Mouse (Mus musculus): ENCODE results near the gene Arsg.

Arsg gene

DNA sequence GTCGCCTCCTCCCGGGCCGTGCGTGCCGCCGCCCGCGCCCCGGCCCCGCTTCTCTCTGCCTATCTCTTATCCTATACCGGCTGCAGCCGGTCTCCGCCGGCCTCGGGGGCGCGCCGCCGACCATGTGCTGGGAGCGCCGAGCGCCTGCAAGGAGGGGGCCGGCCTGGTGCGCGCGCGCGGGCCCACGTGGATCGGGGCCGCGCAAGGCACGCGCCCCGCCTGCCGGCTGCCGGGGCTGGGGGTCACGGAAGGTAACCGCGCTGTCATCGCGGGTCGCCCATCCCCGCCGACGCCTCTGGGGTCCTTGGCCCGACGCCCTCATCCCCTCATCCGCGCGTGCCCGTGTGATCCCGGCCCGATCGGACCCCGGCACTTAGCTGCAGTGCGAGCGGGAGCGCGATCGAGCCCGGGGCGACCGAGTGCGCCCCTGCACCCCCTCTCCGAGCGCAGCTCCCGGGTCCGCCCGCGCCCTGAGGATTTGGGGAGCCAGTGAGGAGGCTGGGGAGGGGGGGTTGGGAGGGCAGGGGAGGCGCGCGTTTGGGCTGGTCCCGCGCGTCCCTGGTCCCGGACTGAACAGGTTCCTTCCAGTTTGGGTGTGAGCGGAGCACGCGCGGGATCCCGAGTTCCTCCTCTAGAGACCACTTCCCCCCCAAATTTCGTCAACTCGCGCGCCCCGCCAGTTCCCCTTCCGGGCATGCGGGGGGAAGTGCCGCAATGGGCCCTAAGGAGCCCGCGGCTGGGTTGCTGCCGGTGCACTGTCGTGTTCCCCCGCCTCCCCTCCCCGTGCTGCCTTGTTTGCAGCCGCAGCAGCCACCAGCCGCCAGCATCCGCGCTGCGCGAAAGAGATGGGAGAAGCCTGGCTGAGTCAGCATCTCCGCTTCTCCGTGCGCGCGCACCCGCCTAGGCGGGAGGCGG, at the start of gene Arsg, which contains the start of gene Slc16a6:
Gene Arsg, plus strand, starts transcription at position 204 of the 915 bp plus-strand sequence.
Gene Slc16a6, minus strand, starts transcription at position 428 of the 915 bp plus-strand sequence.
- DNase-seq, result peak; percentile 91

DNA sequence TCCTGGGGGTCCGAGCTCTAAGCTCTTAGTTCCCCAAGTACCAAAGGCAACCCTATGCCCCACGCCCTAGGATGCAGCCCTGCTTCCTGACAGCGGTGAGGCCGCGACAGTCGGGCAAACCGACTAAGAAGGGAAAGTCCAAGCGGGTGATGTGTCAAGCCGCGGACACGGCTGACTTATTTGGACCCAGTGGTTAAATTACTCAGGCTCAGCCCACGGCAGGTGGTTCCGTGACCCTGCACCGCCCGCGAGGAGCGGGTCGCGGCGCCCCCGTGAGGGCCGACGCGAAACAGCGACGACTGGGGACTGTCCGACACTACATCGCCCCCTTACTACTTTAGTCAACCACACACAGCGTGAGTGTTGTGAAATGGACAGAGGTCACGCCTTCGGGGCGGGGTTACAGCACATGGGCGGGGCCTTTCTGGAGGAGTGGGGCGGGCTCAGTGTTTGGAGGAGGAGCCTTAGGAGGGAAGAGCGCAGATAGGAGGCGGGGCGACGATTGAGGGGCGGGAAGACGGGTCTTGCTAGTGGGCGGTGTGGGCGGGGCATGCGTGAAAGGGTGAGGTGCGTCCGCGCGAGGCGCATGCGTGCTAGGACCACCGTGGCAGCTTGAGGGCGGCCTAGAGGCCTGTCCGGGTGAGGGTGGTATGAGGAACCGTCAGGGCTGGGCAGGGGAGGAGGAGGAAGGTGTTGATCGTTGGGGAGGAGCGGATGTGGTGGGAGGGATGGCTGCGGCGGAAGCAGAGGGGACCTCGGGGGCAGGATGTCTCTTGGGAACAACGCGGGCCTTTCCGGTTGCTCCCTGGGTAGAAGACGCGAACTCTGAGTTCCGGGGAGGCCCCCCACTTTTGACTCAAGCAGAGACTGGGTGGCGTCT, 47.5 kb upstream of the Arsg start, which contains the start of gene Amz2:
Gene Amz2, plus strand, starts transcription at position 555 of the 880 bp plus-strand sequence.
- peak; percentile 99 to 100 for DNase-seq

DNA sequence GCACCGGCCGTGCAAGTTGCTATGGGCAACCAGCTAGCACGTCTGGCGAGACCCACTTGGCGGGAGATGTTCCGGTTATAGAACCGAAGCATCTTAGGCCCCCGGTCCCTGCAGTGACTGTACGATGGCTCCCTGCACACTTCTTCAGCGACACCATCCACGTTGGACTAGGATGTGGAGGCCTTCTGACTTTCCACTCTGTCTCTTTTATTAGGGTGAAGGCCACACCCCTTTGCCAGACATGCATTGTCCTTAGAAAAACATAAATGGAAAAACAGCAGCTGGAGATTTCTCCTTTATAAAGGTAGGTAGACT, 46.9 kb upstream of the Arsg start:
- no peak for DNase-seq

DNA sequence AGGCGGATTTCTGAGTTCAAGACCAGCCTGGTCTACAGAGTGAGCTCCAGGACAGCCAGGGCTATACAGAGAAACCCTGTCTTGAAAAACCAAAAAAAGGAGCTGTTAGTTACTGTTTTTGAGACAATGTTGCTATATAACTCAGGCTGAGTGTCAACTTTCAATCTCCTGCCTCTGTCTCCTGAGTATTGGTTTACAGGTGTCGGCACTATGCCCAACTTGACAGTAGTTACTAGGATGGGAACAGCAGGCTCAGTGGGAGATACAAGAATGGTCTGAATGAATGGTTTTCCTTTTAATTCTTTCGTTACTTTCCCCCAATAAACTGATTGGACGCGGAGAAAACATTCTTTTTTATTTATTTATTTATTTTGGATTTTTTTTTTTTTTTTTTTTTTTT, 45.8 kb upstream of the Arsg start:
- no peak for DNase-seq

DNA sequence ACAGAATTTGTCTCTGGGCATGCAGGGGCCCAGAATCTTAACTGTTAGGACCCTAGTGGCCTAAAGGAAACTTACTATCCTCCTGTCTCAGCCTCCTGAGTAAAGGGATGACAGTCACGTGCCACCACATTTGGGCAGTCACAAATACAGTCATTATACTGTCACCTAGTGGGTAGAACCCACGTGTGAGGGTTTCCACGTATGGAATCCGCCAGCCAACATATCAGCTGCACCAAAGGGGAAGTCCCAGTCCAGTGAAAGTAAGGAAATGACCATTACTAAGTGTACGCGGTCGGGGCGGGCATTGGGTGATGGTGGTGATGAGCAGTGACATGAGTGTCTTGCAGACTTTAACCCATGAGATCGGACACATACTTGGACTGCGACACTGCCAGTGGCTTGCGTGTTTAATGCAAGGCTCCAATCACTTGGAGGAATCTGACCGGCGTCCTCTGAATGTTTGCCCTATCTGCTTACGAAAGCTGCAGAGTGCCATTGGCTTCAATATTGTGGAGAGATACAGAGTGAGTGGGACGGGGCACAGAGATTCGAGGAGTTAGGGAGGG, 38.9 kb upstream of the Arsg start:
- no peak for DNase-seq

DNA sequence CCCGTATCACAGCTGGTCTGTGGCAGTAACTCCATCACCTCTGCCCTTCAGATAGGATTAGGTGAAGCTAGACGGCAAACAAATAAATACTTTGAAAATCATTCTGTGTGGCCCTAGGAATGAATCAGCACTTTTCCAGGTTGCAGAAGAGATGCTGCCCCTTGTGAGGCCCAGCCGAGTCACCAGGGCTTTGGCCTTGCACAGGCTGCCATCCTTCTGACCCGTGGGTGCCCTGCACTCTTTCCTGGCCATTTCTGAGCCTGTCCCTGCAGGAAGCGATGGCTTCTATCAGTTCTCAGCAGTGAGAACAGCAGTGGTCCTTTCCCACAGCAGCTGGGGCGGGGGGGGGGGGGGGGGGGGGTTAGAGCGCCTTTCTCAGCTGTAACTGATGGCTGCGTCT, 36.3 kb upstream of the Arsg start:
- no peak for DNase-seq

DNA sequence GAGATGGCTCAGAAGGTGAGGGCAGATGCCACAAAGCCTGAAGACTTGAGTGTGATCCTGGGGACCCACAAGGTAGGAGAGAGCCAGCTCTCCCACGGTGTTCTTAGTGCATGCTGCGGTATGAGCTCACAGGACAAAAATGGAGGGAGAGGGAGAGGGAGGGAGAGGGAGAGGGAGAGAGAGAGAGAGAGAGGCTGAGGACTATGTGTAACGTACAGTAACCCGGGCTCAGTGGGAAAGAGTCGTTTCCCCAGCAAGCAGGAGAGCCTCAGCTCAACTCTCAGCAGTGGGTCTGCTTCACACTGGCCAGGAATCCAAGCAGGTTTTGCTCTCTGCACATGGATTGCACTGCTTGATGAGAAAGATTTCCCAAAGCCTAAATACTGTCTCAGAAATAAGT, 34.0 kb upstream of the Arsg start:
- DNase-seq, result peak in 1 of 2 experiments; percentile 23

DNA sequence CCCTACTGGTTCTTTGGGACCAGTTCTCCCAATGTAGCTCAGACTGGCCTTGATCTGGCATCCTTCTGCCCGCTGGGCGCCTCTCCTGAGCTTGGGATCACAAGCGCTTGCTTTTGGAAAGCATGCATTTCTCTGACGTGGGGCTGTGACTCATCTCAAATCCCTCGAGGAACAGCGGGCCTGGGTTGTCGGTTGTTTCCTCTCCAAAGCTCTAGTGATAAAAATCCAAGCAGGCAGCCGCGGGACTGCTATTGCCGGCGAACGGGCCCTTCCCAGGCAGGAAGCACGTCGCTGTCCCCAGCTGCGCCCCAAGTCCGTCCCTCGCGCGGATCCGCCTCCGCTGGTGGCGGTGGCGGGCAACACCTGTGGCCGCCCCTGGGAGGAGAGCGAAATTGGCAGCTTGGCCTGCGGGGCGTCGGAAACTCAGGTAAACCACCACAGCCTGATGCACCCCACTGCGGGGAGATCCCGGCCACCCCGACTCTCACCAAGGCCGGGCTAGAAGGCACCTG, 33.3 kb upstream of the Arsg start:
- DNase-seq, result peak; percentile 68 to 72

DNA sequence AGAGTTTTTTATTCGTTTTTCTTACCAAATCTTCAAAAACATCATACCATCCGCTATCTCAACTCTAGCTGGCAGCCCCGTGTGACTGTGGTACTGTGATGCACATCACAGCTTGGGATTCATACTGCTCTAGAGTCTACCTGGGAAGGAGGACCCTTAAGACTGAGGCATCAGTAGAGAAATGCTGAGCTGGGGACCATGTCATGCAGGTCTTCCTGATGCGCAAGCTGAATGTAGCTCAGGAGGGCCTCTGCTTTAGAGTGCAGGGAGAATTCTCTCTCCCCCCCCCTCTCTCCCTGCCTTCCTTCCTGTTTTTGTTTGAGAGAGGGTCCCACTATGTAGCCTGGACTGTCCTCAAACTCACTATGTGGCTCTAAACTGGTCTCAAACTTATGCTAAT, 32.5 kb upstream of the Arsg start:
- DNase-seq, result no peak

DNA sequence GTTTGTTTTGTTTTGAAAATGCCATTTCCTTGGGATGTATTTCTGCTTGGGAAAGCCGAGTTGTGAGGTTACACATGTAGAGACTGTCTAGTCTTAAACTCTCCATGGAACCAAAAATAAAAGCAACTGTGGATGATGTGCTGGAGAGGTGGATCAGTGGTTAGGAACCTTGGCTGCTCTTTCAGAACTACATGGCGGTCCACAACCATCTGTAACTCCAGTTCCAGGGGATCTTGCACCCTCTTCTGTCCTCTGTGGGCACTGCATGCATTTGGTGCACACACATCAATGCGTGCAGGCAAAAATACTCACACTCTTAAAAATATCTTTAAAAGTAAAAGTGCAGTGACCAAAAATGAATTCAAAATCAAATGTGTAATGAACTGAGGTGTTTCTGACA, 32.1 kb upstream of the Arsg start:
- DNase-seq, result peak; percentile 49 to 67

DNA sequence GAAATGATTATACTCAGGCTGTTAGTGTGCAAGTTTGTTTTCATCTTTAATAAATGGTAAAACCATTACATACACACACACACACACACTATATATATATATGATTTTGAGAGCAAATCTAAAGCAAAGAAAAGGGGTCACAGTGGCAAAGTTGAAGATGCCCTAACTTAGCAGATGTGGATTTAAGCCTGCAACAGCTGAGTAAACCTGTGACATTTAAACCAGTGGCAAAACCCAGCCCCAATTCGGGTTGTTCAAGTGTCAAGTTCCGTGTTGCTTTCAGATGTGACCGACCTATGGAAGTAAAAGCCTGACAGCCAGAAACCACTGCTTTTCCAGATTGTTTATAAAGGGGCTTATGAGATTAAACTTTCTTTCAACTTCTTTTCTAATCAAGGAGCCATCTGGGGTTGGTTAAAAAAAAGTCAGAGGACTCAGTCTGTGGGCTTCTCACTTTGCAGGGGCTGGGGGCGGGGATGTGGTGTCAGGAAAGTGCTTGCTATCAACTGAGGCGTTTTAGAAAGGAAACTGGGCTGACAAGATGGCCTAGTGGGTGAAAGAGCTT, 30.9 kb upstream of the Arsg start:
- DNase-seq, result no peak

DNA sequence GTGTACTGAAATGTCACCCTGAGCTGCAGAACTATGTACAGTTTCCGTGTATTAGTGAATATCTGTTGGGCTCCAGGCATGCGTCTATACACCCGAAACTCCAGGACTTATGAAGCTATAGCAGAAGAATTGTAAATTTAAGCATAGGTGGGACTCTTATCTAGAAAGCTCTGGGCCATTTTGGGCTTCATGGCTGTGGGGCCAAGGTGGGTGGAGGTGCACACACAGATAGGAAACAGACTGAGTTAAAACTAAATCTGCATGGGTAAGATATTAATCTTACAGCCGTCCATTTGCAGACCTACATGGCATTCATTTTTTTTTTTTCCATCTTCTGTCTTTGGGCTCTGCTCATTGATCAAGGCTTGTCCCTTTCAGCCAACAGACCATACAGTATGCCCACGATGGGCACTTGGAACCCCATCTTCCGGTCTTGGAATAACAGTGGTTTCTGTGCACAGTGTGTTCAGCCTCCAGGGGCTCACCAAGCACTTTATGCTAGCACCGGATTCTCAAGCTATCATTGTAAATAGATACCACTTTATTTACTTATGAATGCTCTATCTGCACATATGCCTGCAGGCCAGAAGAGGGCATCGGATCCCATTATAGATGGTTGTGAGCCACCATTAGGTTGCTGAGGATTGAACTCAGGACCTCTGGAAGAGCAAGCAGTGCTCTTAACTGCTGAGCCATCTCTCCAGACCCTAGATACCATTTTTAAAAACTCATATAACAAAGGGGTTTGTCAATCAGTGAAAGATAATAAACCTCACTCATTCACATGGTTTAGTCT, 29.5 kb upstream of the Arsg start:
- no peak for DNase-seq

DNA sequence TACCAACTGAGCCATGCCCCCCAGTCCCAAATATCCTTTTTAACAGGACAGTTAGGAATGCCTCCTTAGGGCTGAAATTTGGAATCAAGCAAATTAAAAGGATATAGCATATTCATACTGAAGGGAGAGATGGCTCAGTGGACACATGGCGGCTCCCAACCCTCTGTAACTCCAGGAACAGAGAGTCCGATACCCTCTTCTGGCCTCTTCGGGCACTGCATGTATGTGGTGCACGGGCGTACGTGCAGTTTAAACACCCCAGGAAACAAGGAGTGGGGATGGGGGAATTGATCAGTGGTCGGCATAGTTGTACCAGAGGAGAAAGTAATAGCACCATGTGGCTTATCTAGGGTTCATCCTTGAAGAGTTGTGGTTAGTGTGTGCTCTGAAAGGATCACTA, 28.6 kb upstream of the Arsg start:
- DNase-seq, result peak; percentile 55 to 71

DNA sequence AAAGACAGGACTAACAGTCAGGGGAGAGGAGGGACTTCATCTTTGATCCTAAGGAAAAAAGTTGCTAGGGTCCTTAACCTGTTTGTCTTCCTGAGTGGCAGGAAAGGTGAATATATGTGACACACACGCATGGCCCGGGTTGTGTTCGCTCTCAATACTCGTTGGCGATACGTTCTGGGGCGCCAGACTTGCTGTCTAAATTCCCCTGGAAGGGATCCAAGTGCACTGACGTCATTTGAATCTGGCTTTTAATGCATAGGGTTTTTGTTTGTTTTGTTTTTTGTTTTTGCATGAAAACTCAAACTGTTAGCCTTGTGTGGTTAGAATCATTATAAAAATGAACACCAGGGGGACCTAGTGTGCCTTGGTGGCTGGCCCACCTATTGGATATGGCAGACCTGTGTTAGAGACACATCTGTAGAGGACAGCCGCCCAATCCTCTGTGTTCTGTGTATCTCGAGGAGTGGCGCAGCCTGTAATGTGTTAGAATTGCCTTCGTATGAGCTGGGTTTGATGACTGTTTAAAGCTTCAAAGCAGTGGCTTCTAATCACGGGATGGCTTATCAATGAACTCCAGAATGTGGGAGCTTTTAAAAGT, 27.6 kb upstream of the Arsg start:
- DNase-seq, result peak; percentile 49 to 65

DNA sequence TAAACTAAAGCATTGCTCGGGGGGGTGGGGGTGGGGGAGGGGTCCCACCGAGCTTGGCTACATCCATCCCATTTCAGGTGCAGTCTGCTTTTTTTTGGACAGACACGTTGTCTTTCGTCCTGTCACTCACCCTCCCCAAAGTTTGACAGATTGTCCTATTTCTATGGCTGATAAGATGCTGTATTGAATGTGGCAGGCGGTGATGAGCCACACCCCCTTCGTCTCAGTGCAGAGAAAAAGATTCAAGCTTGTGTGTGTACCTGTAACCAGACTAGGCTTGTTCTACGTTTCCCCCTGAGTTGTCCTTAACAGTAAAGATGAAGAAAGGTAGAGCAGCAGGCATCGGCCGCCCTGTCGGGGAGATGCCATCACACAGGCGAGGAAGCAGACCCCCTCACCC, 22.0 kb upstream of the Arsg start:
- no peak for DNase-seq

DNA sequence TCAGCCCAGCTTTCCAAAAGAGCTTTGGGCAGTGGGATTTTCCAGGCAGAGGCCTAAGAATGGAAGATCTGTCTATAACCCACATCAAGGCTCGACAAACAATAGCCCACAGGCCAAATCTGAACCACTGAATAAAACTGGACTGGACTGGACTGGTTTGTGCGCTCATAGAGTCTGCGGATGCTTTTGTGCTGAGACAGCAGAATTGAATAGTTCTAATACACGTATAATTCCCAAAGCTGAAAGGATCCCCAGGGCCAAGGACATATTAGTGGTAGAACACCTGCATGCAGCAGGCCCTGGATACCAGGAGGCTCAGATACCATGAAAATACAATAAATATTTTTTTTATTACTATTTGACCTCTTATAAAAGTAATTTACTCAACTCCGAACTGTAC, 16.9 kb upstream of the Arsg start:
- no peak for DNase-seq

DNA sequence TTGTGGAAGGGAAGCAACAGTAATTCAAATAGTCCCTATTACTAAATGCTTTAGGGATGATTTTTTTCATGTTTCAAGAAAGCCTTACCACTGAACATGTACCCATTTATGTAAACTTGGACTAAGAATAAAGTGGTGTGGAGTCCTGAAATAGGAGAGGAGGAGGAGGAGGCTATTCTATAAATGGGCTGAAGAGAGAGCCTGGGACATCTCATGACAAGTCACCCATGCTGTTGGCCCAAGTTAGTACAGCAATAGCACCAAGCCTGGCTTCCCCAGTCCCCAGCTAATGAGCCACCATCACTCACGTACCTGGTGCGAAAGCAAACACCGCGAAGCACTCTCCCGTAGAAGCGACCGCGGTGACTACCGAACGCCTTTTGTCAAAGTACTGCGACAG, 15.0 kb upstream of the Arsg start:
- DNase-seq, result no peak

DNA sequence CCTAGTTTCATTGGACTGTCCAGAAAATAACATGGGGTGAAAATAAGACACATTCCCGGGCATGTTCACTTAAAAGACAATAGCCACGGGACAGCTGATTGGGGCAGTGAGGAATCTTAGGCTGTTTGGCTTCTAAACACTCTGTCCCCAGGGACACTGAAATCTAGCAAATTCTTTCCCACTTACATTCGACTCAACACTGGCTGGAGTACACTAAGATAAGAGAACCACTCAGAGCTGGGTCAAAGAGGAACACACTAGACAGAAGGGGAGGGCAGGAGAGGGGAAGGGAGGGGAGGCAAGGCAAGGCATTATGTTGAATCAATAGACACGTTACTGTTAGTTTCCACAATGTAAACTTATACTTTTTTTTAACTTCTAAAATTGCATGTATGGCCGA, 12.6 kb upstream of the Arsg start:
- DNase-seq, result no peak

DNA sequence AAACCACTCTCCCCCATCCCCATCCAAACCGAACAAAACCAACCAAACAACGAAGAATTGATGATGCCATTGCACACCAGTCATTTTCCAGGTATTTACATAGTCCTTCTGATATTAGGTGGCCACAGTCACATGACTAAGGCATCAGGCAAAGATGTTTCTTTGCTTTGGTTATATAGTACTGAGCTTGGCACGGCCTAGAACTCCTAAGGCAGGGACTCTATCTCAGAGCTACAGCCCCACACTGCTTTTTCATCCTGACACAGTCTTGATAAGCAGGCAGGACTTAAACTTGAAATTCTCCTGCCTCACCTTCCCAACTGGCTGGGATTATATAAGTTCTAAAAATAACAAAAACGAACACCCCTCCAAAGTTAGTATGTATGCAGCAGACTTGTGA, 8.1 kb upstream of the Arsg start:
- no peak for DNase-seq

DNA sequence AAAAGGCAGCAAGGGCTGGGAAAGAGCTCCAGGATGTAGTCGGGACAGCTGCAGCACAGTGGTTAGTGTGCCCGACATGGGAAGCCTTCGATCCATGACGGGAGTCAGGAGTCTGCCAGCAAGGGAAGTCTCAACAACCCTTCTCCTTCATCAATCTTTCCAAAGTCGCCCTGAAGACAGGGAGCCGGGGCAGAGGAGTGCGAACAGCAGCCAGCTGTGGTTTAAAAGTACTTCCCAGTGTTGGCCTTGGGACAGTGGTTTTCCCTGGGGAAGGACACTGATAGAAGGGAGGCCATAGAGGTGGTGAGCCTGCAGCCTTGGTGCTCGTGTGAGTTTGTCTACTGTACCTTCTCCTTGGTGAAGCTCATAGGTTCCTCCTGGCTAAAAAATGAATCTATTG, 6.2 kb upstream of the Arsg start:
- no peak for DNase-seq

DNA sequence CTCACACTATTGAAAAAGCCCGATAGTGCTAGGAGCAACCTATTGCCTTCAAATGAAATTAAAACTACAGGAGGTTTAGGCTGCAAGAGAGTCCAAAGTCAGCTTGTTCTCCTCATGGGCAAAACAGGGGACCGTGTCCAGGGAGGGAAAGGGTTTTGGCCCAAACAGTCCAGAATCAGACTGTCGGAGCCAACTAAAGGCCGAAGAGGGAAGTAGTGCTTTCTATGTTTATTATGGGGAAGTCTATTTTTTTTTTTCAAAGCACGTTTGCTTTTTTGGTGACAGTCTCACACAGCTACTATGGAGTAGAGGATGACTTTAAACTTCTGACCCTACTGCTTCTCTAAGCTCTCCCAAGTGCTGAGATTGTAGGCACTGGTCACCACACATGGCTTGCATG, 5.0 kb upstream of the Arsg start:
- DNase-seq, result no peak

DNA sequence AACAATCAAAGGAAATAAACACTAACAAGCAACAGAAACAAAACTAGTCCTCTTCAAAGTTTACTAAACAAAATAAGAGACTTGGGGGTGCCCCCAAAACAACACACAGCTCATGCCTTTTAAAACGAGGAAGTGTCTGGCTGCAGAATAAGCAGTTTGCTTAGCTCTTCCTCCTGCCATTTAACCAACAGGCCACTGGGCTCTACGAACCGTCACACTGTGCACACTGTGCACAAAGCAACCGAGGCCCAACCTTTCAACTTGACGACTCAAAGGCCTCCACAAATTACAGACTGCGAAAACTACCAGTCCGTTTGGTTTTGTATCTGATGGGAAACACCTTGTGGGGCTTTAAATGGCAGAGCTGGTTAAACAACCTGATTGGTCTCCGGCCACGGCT, 3.0 kb upstream of the Arsg start:
- DNase-seq, result no peak

Data from cerebellum, postnatal 14 days (tissue).